Mouse (Mus musculus): ENCODE measurements around the gene Exosc3.
"Not testable (repeated sequence)": the region's sequence is repeated elsewhere in the genome, so short reads cannot be mapped to it uniquely, and the experiment has no call there.

Exosc3 gene

GRCm38 (mm10) chr4:45342286-45343155, at the start of gene Exosc3:
TSS of gene Exosc3 (minus strand) at chr4:45342732.
- peak; percentile 30 for DNase-seq (ENCODE audit: low read depth, low spot score)

- DNase-seq (ENCODE audit: low read depth, low spot score) = no peak
Measured at GRCm38 (mm10) chr4:45392099-45392498, 49.6 kb upstream of the Exosc3 start.

- not testable (repeated sequence) for DNase-seq (ENCODE audit: low read depth, low spot score)
Measured at GRCm38 (mm10) chr4:45387296-45387695, 44.8 kb upstream of the Exosc3 start.

- not testable (repeated sequence) for DNase-seq (ENCODE audit: low read depth, low spot score)
Measured at GRCm38 (mm10) chr4:45382133-45382532, 39.6 kb upstream of the Exosc3 start.

GRCm38 (mm10) chr4:45380903-45381580, 38.5 kb upstream of the Exosc3 start:
- DNase-seq (ENCODE audit: low read depth, low spot score) = not testable (repeated sequence)

GRCm38 (mm10) chr4:45376573-45376972, 34.0 kb upstream of the Exosc3 start:
- DNase-seq (ENCODE audit: low read depth, low spot score) = no peak

- DNase-seq (ENCODE audit: low read depth, low spot score) = no peak
Measured at GRCm38 (mm10) chr4:45374879-45375278, 32.3 kb upstream of the Exosc3 start.

GRCm38 (mm10) chr4:45371261-45371660, 28.7 kb upstream of the Exosc3 start:
- DNase-seq (ENCODE audit: low read depth, low spot score) = no peak

GRCm38 (mm10) chr4:45356653-45357052, 14.1 kb upstream of the Exosc3 start:
- no peak for DNase-seq (ENCODE audit: low read depth, low spot score)

- peak; percentile 90 for DNase-seq (ENCODE audit: low read depth, low spot score)
Measured at GRCm38 (mm10) chr4:45341669-45342249, 773 bp downstream of the Exosc3 start, which contains the start of gene Dcaf10. TSS of gene Dcaf10 (plus strand) at chr4:45342101.

GRCm38 (mm10) chr4:45341226-45341625, 1.3 kb downstream of the Exosc3 start:
- DNase-seq (ENCODE audit: low read depth, low spot score) = no peak

- no peak for DNase-seq (ENCODE audit: low read depth, low spot score)
Measured at GRCm38 (mm10) chr4:45332466-45332865, 10.1 kb downstream of the Exosc3 start.

- DNase-seq (ENCODE audit: low read depth, low spot score) = no peak
Measured at GRCm38 (mm10) chr4:45331139-45331538, 11.4 kb downstream of the Exosc3 start.

- peak; percentile 74 for DNase-seq (ENCODE audit: low read depth, low spot score)
Measured at GRCm38 (mm10) chr4:45320159-45320816, 22.2 kb downstream of the Exosc3 start.

- no peak for DNase-seq (ENCODE audit: low read depth, low spot score)
Measured at GRCm38 (mm10) chr4:45311056-45311455, 31.5 kb downstream of the Exosc3 start.

- DNase-seq (ENCODE audit: low read depth, low spot score) = no peak
Measured at GRCm38 (mm10) chr4:45308606-45309005, 33.9 kb downstream of the Exosc3 start.

GRCm38 (mm10) chr4:45308046-45308445, 34.5 kb downstream of the Exosc3 start:
- DNase-seq (ENCODE audit: low read depth, low spot score) = peak; percentile 11

GRCm38 (mm10) chr4:45305536-45305935, 37.0 kb downstream of the Exosc3 start:
- no peak for DNase-seq (ENCODE audit: low read depth, low spot score)

- peak; percentile 66 for DNase-seq (ENCODE audit: low read depth, low spot score)
Measured at GRCm38 (mm10) chr4:45296662-45297564, 45.6 kb downstream of the Exosc3 start, which contains the start of gene Trmt10b. TSS of gene Trmt10b (plus strand) at chr4:45297127.

- no peak for DNase-seq (ENCODE audit: low read depth, low spot score)
Measured at GRCm38 (mm10) chr4:45287906-45288305, 54.6 kb downstream of the Exosc3 start.

GRCm38 (mm10) chr4:45286318-45286717, 56.2 kb downstream of the Exosc3 start:
- DNase-seq (ENCODE audit: low read depth, low spot score) = peak; percentile 19

All from forelimb bud, embryonic 11.5 days (tissue).